Mouse (Mus musculus): ENCODE results near the gene AC141477.1. TPM values are rescaled to one million over a fixed set of nuclear protein-coding genes. Genes with fewer than 3 reads are reported as not detected.

Gene AC141477.1
- total and polyA plus RNA-seq, 2 experiments from 2014 or later, result not detected

DNA sequence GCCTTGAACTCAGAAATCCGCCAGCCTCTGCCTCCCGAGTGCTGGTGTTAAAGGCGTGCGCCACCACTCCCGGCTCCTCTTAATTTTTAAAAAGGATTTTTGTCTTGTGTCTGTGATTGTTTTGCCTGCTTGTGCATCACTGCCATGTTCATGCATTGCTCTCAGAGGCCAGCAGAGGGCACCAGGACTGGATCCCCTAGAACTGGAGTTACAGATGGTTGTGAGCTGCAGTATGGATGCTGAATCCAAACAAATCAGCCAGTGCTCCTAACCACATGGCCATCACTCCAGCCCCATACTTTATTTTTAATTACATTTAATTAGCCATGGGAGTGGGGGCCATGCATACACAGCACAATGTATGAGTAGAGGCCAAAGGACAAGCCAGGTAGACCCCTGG lies 15.0 kb upstream of the AC141477.1 start:
- no peak overlapping the region for H3K4me2 ChIP-seq (ENCODE audit: low read depth, low read length)
- TF ChIP-seq EP300 (IDR thresholded peaks at IDR 0.05; ENCODE audit: low read depth) (no peak), CTCF (IDR thresholded peaks at IDR 0.05; ENCODE audit: low read depth) (peak; percentile 83)
- H3K9me3 ChIP-seq (replicated peaks; ENCODE audit: control insufficient read depth, low read length), result peaks cover 3% of the 10 kb centered on the region
- no peak overlapping the region for H3K9ac ChIP-seq (replicated peaks; ENCODE audit: low read depth, low read length)
- no peaks in the 10 kb centered on the region for H3K36me3 ChIP-seq (replicated peaks; ENCODE audit: control insufficient read depth, insufficient read depth, low read length)
- WGBS, result 29% methylated on average over 5 of the region's 5 CpGs
- H3K27ac ChIP-seq (ENCODE audit: low read depth), result no peak overlapping the region
- H3K4me3 ChIP-seq (ENCODE audit: low read depth, low read length), result no peak overlapping the region
- H3K4me1 ChIP-seq (ENCODE audit: control insufficient read depth, insufficient read depth), result no peaks in the 10 kb centered on the region
- DNase-seq (ENCODE audit: low spot score), result peak; percentile 21
- no peaks in the 10 kb centered on the region for H3K27me3 ChIP-seq (ENCODE audit: control insufficient read depth, insufficient read depth, low read length)
- ATAC-seq (ENCODE audit: insufficient read depth, low read depth), result no peak

DNA sequence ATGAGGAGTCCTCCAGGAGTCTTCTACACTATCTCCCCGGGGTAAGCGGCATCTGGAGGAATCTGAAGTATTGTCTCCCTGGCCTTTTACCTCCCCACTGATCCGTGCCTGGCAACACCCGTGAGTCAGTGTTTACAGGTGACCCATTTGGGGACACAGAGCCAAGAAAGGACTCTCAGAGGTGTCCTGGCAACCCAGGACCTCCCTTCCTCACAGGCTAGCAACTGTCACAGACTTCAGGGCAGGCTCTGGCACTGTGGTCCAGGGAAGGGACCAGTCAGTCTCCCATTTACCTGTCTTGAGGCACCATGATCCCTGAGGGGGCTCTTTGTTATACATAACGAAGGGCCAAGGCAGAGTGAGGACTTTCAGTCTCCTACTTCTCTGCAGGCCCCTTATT lies 8.6 kb upstream of the AC141477.1 start, which contains the start of gene 2610028H24Rik:
2610028H24Rik (plus strand) TSS at position 231 of the 400 bp plus-strand sequence.
- H3K36me3 ChIP-seq (replicated peaks; ENCODE audit: control insufficient read depth, insufficient read depth, low read length), result no peaks in the 10 kb centered on the region
- H3K4me3 ChIP-seq (ENCODE audit: low read depth, low read length), result no peak within 1 kb of the TSS
- peak within 1 kb of the TSS; percentile 23; the same call in 1 of the 2 replicates for H3K9ac ChIP-seq (replicated peaks; ENCODE audit: low read depth, low read length)
- no peak within 1 kb of the TSS for H3K4me2 ChIP-seq (ENCODE audit: low read depth, low read length)
- ATAC-seq (ENCODE audit: insufficient read depth, low read depth) (no peak), DNase-seq (ENCODE audit: low spot score) (no peak)
- peak within 1 kb of the TSS; percentile 73 for H3K27ac ChIP-seq (ENCODE audit: low read depth)
- peaks cover 20% of the 10 kb centered on the region for H3K4me1 ChIP-seq (ENCODE audit: control insufficient read depth, insufficient read depth)
- no peaks in the 10 kb centered on the region for H3K27me3 ChIP-seq (ENCODE audit: control insufficient read depth, insufficient read depth, low read length)
- no peaks in the 10 kb centered on the region for H3K9me3 ChIP-seq (replicated peaks; ENCODE audit: control insufficient read depth, low read length)
- WGBS, result 72% methylated on average over 5 of the region's 5 CpGs
- TF ChIP-seq EP300 (IDR thresholded peaks at IDR 0.05; ENCODE audit: low read depth) (no peak), CTCF (IDR thresholded peaks at IDR 0.05; ENCODE audit: low read depth) (no peak)

DNA sequence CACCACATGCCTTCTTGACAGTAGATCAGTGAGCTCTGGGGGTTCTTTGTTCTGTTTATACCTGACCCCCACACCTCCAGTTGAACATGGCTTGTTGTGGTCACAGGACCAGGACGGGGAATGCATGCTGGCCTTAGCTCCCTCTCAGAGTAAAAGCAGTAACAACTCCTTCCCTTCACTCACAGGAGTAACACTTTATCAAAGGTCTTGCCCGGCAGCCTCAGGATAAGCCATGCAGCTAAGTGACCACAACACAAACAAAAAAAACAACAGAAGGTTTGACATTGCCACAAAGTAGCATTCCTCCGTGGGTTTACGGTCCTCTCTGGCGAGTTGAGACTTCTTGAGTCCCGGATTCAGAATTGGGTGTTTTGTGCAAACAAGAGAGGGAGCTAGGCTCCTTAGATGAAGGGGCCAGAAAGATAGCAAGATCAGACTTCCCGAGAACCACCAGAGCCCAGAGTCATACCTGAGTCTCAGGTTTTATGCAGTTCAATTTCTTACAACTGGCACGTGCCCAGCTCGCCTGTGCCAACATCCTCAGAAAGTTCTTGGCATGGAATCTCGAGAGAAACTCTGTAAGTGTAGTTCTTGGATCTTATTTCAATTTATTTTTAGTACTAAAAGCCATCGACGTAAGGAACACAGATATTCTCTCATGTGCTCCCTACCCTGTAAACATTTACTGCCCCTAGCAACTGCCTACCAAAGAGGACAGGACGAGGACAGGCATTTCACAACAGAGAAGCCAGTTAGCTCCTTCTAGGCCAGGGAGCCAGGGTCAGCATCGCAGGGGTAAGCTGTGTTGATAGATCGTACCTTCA lies 7.4 kb upstream of the AC141477.1 start:
- WGBS, result 40% methylated on average over 15 of the region's 15 CpGs
- no peaks in the 10 kb centered on the region for H3K36me3 ChIP-seq (replicated peaks; ENCODE audit: control insufficient read depth, insufficient read depth, low read length)
- H3K27me3 ChIP-seq (ENCODE audit: control insufficient read depth, insufficient read depth, low read length), result no peaks in the 10 kb centered on the region
- no peak for TF ChIP-seq EP300 (IDR thresholded peaks at IDR 0.05; ENCODE audit: low read depth)
- TF ChIP-seq CTCF (IDR thresholded peaks at IDR 0.05; ENCODE audit: low read depth), result no peak
- H3K4me2 ChIP-seq (ENCODE audit: low read depth, low read length), result no peak overlapping the region
- H3K27ac ChIP-seq (ENCODE audit: low read depth), result peak overlapping the region; percentile 73
- H3K9me3 ChIP-seq (replicated peaks; ENCODE audit: control insufficient read depth, low read length), result no peaks in the 10 kb centered on the region
- H3K9ac ChIP-seq (replicated peaks; ENCODE audit: low read depth, low read length), result peak overlapping the region; percentile 23; the same call in 1 of the 2 replicates
- peak; percentile 80 for DNase-seq (ENCODE audit: low spot score)
- peak; percentile 72 for ATAC-seq (ENCODE audit: insufficient read depth, low read depth)
- peaks cover 30% of the 10 kb centered on the region for H3K4me1 ChIP-seq (ENCODE audit: control insufficient read depth, insufficient read depth)
- no peak overlapping the region for H3K4me3 ChIP-seq (ENCODE audit: low read depth, low read length)

DNA sequence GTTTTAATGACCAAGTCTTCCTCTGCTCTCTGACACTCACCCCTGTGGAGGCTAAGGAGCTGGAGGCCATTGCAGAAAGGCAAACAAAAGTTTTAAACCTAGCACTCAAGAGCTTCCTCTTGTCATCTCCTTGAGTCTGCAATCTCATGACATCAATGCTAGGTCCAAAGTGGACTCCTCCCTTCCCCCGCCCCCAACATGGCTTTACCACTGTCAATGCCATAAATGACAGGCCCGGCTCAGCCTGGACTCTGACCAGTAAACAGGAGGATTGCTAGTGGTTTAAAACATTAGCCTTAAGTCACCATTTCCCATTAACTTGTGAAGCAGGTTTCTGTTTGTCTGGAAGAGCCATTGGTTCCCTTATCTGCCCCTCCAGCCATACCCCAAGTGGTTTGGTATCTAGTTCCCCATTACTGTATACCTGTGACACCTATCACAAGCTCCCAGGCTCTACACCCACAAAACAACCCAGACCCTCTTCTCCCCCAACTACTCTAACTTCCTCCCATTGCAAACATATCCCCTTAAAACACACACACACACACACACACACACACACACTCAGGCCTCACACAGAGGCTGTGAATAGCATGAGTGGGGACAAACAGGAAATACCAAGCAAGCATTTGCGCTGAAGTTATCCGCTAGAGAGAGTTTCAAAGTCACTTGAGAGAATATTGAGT lies 5.9 kb upstream of the AC141477.1 start:
- H3K27me3 ChIP-seq (ENCODE audit: control insufficient read depth, insufficient read depth, low read length), result no peaks in the 10 kb centered on the region
- no peaks in the 10 kb centered on the region for H3K36me3 ChIP-seq (replicated peaks; ENCODE audit: control insufficient read depth, insufficient read depth, low read length)
- WGBS, result 66% methylated on average over 4 of the region's 4 CpGs
- H3K4me2 ChIP-seq (ENCODE audit: low read depth, low read length), result no peak overlapping the region
- no peak overlapping the region for H3K4me3 ChIP-seq (ENCODE audit: low read depth, low read length)
- H3K27ac ChIP-seq (ENCODE audit: low read depth), result peak overlapping the region; percentile 73; the same call in 1 of the 2 replicates
- H3K9ac ChIP-seq (replicated peaks; ENCODE audit: low read depth, low read length), result no peak overlapping the region
- no peak for TF ChIP-seq EP300 (IDR thresholded peaks at IDR 0.05; ENCODE audit: low read depth)
- TF ChIP-seq CTCF (IDR thresholded peaks at IDR 0.05; ENCODE audit: low read depth), result no peak
- no peak for ATAC-seq (ENCODE audit: insufficient read depth, low read depth)
- peaks cover 38% of the 10 kb centered on the region for H3K4me1 ChIP-seq (ENCODE audit: control insufficient read depth, insufficient read depth)
- H3K9me3 ChIP-seq (replicated peaks; ENCODE audit: control insufficient read depth, low read length), result no peaks in the 10 kb centered on the region
- DNase-seq (ENCODE audit: low spot score), result peak; percentile 36

DNA sequence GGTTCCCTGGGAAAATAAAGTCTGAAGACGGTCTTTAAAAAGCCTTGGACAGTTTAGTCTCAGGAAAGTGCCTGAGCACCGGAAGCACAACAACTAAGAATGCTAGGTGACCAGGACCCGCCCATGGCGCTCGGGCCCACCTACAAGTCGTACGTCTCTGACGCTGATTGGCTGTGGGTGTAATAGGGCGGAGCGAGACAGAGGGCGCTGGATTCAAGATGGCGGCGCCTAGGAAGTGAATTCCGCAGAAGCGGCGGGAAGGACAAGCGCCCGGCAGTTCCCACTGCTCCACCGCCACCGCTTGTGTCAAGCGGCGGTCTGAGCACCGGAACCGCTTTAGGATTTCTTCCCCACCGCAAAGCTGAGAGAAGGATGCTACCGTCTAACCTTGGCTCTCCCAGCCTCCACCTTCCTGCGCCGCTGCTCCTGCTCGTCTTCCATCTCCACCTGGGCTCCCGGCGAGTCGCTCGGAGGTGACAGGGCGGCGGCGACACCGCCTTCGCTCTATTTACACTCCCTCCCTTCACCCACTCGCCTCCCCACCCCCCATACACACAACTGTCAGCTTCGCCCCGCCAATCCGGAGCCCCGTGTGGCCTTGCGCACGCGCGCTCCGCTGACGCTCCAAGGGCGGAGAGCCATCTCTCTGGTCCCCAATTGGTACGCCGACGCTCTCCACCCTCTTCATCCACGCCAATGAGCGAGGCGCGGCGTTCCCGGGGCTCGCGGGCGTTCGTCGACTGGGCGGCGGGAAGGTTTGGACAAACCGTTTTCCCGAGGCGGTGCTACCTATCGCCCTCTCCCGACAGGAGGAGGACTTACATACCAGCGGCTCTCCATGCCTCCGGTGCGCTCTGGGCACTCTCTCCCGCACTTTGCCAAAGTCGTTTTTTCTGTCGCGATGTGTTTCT lies 2.2 kb upstream of the AC141477.1 start, which contains the start of gene Pcnt:
Pcnt (minus strand) TSS at position 609 of the 911 bp plus-strand sequence.
- Histone ChIP-seq H3K9ac (replicated peaks; ENCODE audit: low read depth, low read length) (peak within 1 kb of the TSS; percentile 78), H3K4me1 (ENCODE audit: control insufficient read depth, insufficient read depth) (peaks cover 26% of the 10 kb centered on the region), H3K4me2 (ENCODE audit: low read depth, low read length) (peak within 1 kb of the TSS; percentile 89), H3K4me3 (ENCODE audit: low read depth, low read length) (peak within 1 kb of the TSS; percentile 87), H3K27me3 (ENCODE audit: control insufficient read depth, insufficient read depth, low read length) (no peaks in the 10 kb centered on the region), H3K9me3 (replicated peaks; ENCODE audit: control insufficient read depth, low read length) (no peaks in the 10 kb centered on the region), H3K36me3 (replicated peaks; ENCODE audit: control insufficient read depth, insufficient read depth, low read length) (peaks cover 25% of the 10 kb centered on the region), H3K27ac (ENCODE audit: low read depth) (peak within 1 kb of the TSS; percentile 97)
- ATAC-seq (ENCODE audit: insufficient read depth, low read depth), result peak; percentile 97
- DNase-seq (ENCODE audit: low spot score), result peak; percentile 99
- under 1% methylated on average over 78 of the region's 78 CpGs for WGBS
- no peak for TF ChIP-seq EP300 (IDR thresholded peaks at IDR 0.05; ENCODE audit: low read depth)
- peak; percentile 72 for TF ChIP-seq CTCF (IDR thresholded peaks at IDR 0.05; ENCODE audit: low read depth)
